Mouse (Mus musculus) midbrain, embryonic 15.5 days (tissue): ENCODE measurements around the gene Sh3gl1. TPM values are rescaled to one million over a fixed set of nuclear protein-coding genes. Genes with fewer than 3 reads are reported as not detected.

ENCODE experiments used
- ATAC-seq: fragments of 200-750 bp; cut with Nextera tagmentation; replicated peaks from 2 replicates; pipeline ENCODE4 v1.8.0; 2017; ENCODE audit warnings: moderate TSS enrichment
- H3K27ac ChIP-seq: fragments of 300-500 bp; sonication (generic); 2 replicates; pipeline ENCODE4 v1.5.1; 2015; ENCODE audit warnings: mild to moderate bottlenecking, inconsistent platforms
- H3K27me3 ChIP-seq: fragments of 300-500 bp; sonication (generic); replicated peaks from 2 replicates; pipeline ENCODE4 v1.6.1; 2015; ENCODE audit warnings: inconsistent platforms
- H3K36me3 ChIP-seq: fragments of 300-500 bp; sonication (generic); replicated peaks from 2 replicates; pipeline ENCODE4 v1.6.1; 2015; ENCODE audit warnings: inconsistent platforms
- H3K4me1 ChIP-seq: fragments of 300-500 bp; sonication (generic); 2 replicates; pipeline ENCODE4 v1.6.1; 2015; ENCODE audit warnings: inconsistent platforms
- H3K4me2 ChIP-seq: fragments of 300-500 bp; sonication (generic); 2 replicates; pipeline ENCODE4 v1.6.1; 2015; ENCODE audit warnings: inconsistent platforms, mild to moderate bottlenecking, moderate library complexity
- H3K4me3 ChIP-seq: fragments of 300-500 bp; sonication (generic); 2 replicates; pipeline ENCODE4 v1.5.1; 2015; ENCODE audit warnings: mild to moderate bottlenecking, inconsistent platforms
- H3K9ac ChIP-seq: fragments of 300-500 bp; sonication (generic); 2 replicates; pipeline ENCODE4 v1.6.1; 2015; ENCODE audit warnings: mild to moderate bottlenecking, inconsistent platforms
- H3K9me3 ChIP-seq: fragments of 300-500 bp; sonication (generic); 2 replicates; pipeline ENCODE4 v1.6.1; 2016; ENCODE audit warnings: inconsistent platforms
- WGBS: fragments of 180-500 bp; shearing (Covaris S2); methylation state at CpG from one replicate; pipeline ENCODE4 v1.1.7; 2015; ENCODE audit warnings: mixed read lengths; 5-methylcytosine and 5-hydroxymethylcytosine counted together
- polyA plus RNA-seq: library from polyadenylated mRNA; unstranded; fragments of >200 nt; fragmentation: Nextera tagmentation; extraction: Ambion mirVana; gene quantifications from 2 replicates; pipeline ENCODE4 v1.2.1, GENCODE M21; 2015

Gene Sh3gl1
- polyA plus RNA-seq, 1 experiment from 2014 or later = 117 TPM

DNA sequence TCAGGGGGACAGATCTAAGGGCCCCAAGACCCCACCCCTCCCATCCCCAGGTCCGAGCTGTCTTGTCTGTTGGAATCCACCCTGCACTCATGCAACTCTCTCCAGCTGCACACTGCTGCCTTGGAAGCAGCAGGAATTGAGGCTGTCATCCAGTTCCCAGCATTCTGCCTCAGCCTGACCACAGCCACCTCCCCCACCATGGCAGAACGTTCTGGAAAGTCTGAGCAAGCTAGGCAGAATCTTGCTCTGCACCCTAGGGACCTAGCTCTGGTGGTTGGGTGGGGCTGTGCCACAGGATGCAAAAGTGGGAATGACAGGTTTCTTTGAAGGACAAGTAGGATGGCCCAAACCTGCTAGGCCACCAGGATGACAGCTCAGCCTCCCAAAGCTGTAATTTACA is 12.0 kb downstream of the Sh3gl1 start:
- Histone ChIP-seq H3K4me1 (peaks cover 9% of the 10 kb centered on the region; the same call in 1 of the 2 replicates), H3K4me2 (no peak overlapping the region), H3K27me3 (no peaks in the 10 kb centered on the region), H3K4me3 (no peak overlapping the region), H3K36me3 (no peaks in the 10 kb centered on the region), H3K9ac (no peak overlapping the region), H3K9me3 (no peaks in the 10 kb centered on the region), H3K27ac (no peak overlapping the region)
- 63% methylated on average over 2 of the region's 2 CpGs for WGBS
- ATAC-seq = no peak

DNA sequence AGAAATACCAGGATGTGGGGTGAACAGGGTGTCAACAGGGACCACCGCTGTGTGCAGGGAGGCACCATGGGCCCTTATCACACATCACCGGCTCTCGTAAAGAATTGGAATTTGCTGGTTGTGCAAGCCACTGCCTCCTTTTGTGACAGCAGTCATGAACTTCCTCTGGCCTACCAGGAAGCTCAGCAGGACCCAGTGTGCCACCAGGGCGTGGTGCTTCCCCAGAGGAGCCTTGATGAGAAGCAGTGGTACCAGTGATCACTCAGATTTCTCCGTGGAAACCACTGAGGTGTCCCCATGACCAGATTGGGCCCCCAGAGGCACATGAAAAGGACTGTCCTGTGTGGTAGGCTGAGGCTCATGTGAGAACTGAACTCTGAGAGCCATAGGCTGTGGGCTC is 13.0 kb downstream of the Sh3gl1 start:
- H3K4me1 ChIP-seq = peaks cover 9% of the 10 kb centered on the region; the same call in 1 of the 2 replicates
- H3K27ac ChIP-seq = no peak overlapping the region; the same call in 1 of the 2 replicates
- ATAC-seq = no peak
- 86% methylated on average over 5 of the region's 5 CpGs for WGBS
- no peak overlapping the region for H3K9ac ChIP-seq
- no peak overlapping the region for H3K4me3 ChIP-seq
- peaks cover 5% of the 10 kb centered on the region; the same call in 1 of the 2 replicates for H3K36me3 ChIP-seq
- no peak overlapping the region for H3K4me2 ChIP-seq
- no peaks in the 10 kb centered on the region for H3K9me3 ChIP-seq
- no peaks in the 10 kb centered on the region for H3K27me3 ChIP-seq

DNA sequence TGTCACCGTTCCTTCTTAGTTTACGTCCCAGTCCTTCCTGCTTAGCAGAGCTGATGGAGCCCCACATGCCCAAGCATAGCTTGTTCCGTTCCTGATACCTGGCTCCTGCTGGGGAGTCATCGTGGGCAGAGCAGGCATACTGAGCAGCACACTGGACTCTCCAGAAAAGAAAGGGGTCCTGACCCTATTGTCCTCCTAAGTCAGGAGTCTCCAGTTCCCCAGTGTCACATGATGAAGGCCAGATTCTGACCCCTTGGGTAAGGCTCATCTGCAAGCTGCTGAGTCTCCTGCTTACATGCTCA is 13.5 kb downstream of the Sh3gl1 start:
- Histone ChIP-seq H3K4me1 (peaks cover 9% of the 10 kb centered on the region; the same call in 1 of the 2 replicates), H3K36me3 (peaks cover 5% of the 10 kb centered on the region; the same call in 1 of the 2 replicates), H3K9me3 (no peaks in the 10 kb centered on the region), H3K27ac (no peak overlapping the region; the same call in 1 of the 2 replicates), H3K9ac (no peak overlapping the region), H3K4me3 (no peak overlapping the region), H3K27me3 (no peaks in the 10 kb centered on the region), H3K4me2 (no peak overlapping the region)
- ATAC-seq = no peak
- WGBS = 68% methylated on average over 4 of the region's 4 CpGs

DNA sequence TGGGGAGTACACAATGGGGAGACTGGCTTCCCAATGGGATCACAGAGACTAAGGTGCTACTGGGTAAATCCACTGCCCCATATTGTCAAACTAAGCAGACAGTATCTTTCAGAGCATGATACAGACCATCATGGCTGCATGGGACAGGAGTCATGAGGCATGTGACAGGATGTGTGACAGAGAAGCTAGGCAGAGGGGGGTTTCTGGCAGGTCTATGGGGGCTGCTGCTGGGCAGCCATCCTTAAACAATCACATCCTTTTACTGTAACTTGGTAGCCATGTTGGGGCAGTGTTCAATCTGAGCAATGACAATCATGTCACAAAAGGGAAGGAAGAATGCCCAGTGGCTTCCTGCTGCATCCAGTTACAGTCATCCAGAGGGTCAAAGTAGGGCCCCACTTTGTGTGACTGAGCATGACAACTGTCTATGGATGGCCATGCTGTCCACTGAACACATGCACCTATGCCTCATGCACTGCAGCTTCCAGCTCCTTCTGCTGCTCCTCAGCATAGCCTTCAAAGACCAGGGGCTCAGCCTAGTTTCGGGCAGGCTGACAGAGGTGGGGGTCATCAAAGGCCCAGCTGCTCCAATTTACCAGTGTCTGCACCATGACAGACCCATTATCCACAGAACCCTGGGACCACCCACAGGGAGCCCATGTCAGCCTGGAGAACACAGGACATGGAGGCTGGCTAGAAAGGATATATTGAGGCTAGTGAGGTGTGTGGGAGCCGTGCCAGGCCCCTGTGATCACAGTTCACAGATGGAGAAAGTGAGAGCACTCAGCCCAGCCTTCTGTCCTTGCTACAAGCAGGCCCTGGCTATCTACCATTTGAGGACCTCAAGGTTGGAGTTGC is 14.1 kb downstream of the Sh3gl1 start:
- no peak overlapping the region for H3K4me3 ChIP-seq
- WGBS = 60% methylated on average over 2 of the region's 2 CpGs
- peak overlapping the region; percentile 27 for H3K27ac ChIP-seq
- no peak for ATAC-seq
- no peak overlapping the region for H3K4me2 ChIP-seq
- H3K4me1 ChIP-seq = peaks cover 9% of the 10 kb centered on the region; the same call in 1 of the 2 replicates
- H3K36me3 ChIP-seq = peaks cover 7% of the 10 kb centered on the region; the same call in 1 of the 2 replicates
- no peaks in the 10 kb centered on the region for H3K27me3 ChIP-seq
- H3K9me3 ChIP-seq = no peaks in the 10 kb centered on the region
- no peak overlapping the region for H3K9ac ChIP-seq

DNA sequence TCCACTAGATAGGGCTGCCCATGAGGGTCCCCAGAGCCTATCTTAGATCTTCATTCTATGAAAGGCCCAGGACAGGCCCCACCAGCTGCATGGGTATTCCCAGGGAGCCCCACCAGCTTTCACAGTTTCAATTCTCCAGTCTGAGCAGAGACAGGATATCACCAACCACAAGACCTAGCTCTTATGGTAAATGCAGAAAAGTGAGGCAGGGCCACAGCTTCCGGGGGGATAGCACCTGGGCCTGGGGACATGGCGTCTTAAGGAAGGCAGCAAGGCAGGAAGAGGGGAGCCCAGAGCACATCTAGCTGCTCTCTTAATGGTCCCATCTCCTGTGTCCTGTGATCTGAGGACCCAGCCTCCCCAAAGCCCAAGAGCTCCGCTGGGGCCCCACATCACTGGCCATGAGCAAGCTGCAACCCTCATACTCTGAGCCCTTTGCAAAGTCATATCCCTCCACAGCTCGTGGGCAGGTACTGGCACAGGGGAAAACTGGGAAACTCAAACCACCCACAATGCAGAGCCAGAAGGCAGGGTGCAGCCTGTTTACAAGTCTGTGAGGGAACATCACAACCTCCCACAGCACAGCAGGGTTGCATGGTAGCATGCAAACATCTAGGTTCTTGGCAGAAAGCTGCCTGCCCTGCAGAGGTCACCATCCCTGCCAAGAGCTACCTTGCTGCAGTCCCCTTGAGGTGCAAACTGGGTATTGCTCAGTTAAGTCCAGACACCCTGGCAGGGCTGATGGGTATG is 15.1 kb downstream of the Sh3gl1 start:
- WGBS = 88% methylated on average over 4 of the region's 4 CpGs
- ATAC-seq = no peak
- peak overlapping the region; percentile 27 for H3K27ac ChIP-seq
- no peak overlapping the region for H3K4me2 ChIP-seq
- no peaks in the 10 kb centered on the region for H3K27me3 ChIP-seq
- H3K4me1 ChIP-seq = peaks cover 9% of the 10 kb centered on the region; the same call in 1 of the 2 replicates
- H3K9me3 ChIP-seq = no peaks in the 10 kb centered on the region
- H3K4me3 ChIP-seq = no peak overlapping the region
- H3K36me3 ChIP-seq = peaks cover 16% of the 10 kb centered on the region; the same call in 1 of the 2 replicates
- no peak overlapping the region for H3K9ac ChIP-seq

DNA sequence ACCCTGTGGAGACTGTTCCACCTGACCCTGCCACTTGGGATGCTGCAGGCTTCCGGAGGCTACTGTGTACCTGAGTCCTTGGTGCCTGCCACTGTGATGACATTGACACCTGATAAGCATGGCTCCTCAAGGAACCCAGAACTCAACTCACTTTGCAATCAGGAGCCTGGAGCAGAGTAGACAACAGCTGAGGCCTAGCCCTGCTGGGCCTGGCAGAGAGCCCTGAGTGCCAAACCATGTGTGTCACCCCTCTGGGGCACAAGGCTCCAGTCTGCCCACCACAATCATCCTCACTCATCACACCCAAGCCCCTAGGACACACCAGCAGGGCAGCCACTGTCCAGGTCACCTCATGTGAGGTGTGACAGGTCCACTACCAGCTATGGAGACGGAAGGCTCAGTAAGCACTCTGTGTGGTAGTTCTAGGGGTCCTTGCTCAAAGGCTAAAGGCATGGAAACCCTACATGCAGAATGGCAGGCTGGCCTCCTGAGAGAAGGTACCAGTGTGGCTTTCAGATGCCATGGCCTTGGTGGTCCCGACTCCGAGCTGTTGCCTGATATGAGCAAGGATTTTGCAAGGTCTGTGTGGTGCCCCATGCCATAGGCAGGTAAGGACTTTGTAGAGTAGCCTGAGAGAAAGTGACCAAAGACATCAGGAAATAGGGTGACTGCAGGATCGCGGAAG is 15.9 kb downstream of the Sh3gl1 start:
- no peak overlapping the region for H3K4me2 ChIP-seq
- ATAC-seq = no peak
- H3K27me3 ChIP-seq = no peaks in the 10 kb centered on the region
- 91% methylated on average over 6 of the region's 6 CpGs for WGBS
- no peak overlapping the region for H3K9ac ChIP-seq
- peaks cover 9% of the 10 kb centered on the region; the same call in 1 of the 2 replicates for H3K4me1 ChIP-seq
- no peak overlapping the region for H3K4me3 ChIP-seq
- H3K27ac ChIP-seq = peak overlapping the region; percentile 27; the same call in 1 of the 2 replicates
- H3K9me3 ChIP-seq = no peaks in the 10 kb centered on the region
- H3K36me3 ChIP-seq = peaks cover 24% of the 10 kb centered on the region; the same call in 1 of the 2 replicates

DNA sequence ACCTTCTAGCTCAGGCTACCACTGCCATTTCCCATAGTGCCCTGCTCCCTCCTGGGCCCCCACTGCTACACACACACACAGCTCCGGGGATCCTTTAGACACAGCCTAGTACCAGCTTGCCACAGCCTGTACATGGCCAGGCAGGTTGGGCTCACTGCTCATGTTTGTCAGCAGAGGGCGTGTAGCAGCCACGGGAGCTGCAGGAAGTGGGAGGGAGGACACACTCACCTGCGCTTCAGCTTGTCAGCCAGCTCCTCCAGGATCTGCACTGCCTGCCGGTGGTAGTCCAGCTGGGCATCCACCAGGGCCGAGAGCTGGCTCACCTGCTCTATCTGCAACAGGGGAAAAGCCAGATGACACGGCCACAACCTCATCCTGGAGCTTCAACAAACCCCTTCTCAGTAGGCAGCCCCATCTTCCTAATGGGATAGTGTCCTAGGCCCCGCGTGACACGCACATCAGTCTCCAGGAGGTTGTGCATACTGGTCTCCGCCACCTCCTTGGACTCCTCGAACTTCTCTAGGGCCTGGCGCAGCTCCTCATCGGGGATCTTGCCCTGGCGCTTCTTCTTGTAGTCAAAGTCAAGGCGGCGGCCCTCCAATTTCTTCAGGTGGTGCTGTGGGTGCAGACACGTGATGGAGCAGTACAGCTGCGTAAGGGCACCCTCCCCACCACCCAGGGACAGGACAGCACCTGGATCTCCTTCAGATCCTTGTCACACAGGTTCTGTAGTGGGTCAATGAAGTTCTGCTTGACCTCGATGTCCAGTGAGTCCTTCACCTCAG is 17.9 kb downstream of the Sh3gl1 start:
- Histone ChIP-seq H3K27ac (peak overlapping the region; percentile 51), H3K36me3 (peaks cover 36% of the 10 kb centered on the region; the same call in 1 of the 2 replicates), H3K9ac (no peak overlapping the region), H3K4me3 (no peak overlapping the region), H3K4me1 (peaks cover 9% of the 10 kb centered on the region; the same call in 1 of the 2 replicates), H3K9me3 (no peaks in the 10 kb centered on the region), H3K4me2 (no peak overlapping the region), H3K27me3 (no peaks in the 10 kb centered on the region)
- 78% methylated on average over 20 of the region's 20 CpGs for WGBS
- peak; percentile 48 for ATAC-seq

DNA sequence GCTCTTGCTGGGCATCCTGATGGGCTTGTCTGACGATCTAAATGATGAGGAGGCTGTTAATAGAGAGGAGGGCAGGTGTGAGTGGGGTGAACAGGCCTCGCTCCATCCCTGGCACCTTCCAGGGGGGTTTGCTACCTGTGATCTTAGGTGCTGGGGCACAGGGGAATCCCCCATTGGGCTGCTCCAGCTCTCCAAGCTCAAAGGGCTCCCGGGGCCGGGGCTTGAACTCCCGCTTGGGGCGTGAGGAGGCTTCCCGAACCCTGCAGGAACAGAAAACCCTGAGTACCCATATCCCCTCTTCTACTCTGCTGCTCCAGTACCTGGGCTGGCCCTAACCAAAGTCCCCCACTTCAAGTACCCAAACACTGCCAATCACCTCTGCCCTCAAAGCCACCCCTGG is 18.6 kb downstream of the Sh3gl1 start:
- Histone ChIP-seq H3K27me3 (no peaks in the 10 kb centered on the region), H3K4me1 (peaks cover 9% of the 10 kb centered on the region; the same call in 1 of the 2 replicates), H3K27ac (peak overlapping the region; percentile 51), H3K4me3 (no peak overlapping the region), H3K9ac (no peak overlapping the region), H3K36me3 (peaks cover 42% of the 10 kb centered on the region; the same call in 1 of the 2 replicates), H3K4me2 (no peak overlapping the region), H3K9me3 (no peaks in the 10 kb centered on the region)
- ATAC-seq = peak; percentile 1
- 90% methylated on average over 7 of the region's 7 CpGs for WGBS

DNA sequence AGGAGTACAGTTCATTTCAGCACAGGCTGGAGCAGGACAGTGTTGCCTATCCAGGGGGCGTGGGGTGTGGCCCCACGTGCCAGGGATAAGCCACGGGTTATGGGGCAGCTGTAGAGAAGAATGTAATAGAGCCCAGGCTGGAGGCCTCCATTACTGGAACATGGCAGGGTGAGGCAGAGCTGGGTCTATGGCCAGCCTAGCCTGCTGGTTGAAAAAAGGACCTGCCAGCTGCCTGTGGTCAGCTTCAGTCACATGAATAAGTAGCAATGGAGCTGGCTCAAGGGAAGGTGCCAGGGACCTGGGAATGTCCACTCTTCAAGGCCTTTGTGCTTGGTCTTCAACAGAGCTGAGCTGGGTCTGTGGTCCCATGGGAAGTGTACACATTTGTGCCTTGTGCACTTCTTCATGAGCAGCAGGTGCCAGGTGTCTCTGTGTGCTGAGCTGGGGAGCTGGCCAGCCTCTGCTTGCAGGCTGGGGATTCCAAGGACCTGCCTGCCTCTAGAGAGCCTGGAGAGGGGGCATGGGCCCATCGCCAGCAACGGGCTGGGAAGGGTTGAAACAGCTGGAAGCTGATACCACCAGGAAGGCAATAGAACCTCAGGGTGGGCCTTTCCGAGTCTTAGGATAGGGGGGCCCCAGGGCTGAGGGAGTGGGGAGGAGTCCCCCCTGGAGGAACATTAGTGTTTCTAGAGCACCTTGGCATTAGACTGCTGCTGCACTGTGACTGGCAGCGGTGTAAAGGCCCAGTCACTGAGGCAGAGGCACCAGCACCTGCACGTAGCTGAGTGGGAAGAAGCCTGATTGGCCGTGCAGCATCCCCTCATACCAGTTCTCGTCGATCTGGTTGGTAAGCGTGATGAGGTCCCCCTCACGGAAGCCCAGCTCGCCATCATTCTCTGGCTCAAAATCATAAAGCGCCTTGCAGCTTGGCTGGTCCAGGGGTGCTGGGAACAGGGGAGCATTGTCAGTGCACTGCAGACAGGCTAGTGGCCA is 19.3 kb downstream of the Sh3gl1 start:
- H3K9ac ChIP-seq = no peak overlapping the region
- no peak overlapping the region for H3K4me3 ChIP-seq
- peaks cover 47% of the 10 kb centered on the region for H3K36me3 ChIP-seq
- H3K27ac ChIP-seq = peak overlapping the region; percentile 51
- ATAC-seq = no peak
- WGBS = 84% methylated on average over 15 of the region's 15 CpGs
- H3K4me1 ChIP-seq = peaks cover 9% of the 10 kb centered on the region
- no peaks in the 10 kb centered on the region for H3K27me3 ChIP-seq
- H3K9me3 ChIP-seq = no peaks in the 10 kb centered on the region
- H3K4me2 ChIP-seq = no peak overlapping the region

DNA sequence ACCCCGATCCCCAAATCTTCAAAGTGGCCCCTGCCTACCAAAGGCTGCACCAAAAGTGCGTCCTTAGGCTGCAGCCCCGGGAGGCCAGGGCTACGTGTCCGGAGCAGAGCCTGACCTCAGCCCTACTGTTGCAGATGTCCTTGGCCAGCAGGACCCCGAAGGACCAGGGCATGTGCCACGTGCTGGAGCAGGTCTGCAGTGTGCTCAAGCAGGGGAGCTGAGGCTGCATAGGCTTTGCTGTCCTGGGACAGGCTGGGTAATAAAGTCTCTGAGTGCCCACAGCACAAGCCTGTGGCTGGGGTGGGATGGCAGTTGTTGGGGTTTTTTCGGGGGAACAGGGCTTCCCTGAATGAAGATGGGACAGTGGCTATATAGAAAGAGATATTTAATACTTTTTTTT is 20.1 kb downstream of the Sh3gl1 start:
- Histone ChIP-seq H3K27me3 (no peaks in the 10 kb centered on the region), H3K27ac (no peak overlapping the region), H3K4me1 (peaks cover 12% of the 10 kb centered on the region), H3K4me3 (no peak overlapping the region), H3K4me2 (no peak overlapping the region), H3K9me3 (no peaks in the 10 kb centered on the region), H3K36me3 (peaks cover 52% of the 10 kb centered on the region), H3K9ac (no peak overlapping the region)
- WGBS = 89% methylated on average over 8 of the region's 8 CpGs
- no peak for ATAC-seq
